Comparison of ENCODE assay signal across 7 mouse cellular contexts in genomic region chr2:91236601-91237510, GRCm38 (mm10). TPM values are rescaled to one million over a fixed set of nuclear protein-coding genes. Genes with fewer than 3 reads are reported as not detected.
DNase-seq lines count a peak whose midpoint lies in the region; ATAC-seq lines count a peak whose summit lies in the region.

Gene Ddb2, minus strand, starts transcription at chr2:91236982.

- H3K4me2 ChIP-seq in intestine, embryonic 16.5 days (ENCODE audit: low read depth, low read length): peak within 1 kb of the TSS; percentile 95
- H3K4me2 ChIP-seq in midbrain, embryonic 11.5 days: peak within 1 kb of the TSS; percentile 58

- DNase-seq in adrenal gland, adult 8-10 months: peak; percentile 89
- peak; percentile 98 for DNase-seq in embryo, embryonic 9.5 days (ENCODE audit: extremely low spot score)
- DNase-seq in gastrocnemius, postnatal 4 days (ENCODE audit: low spot score in 2 of 2): peak; percentile 94 to 96
- peak; percentile 85 to 86 for DNase-seq in left cerebral cortex, postnatal 36 days (ENCODE audit: low spot score in 2 of 2)
- DNase-seq in midbrain, embryonic 11.5 days (ENCODE audit: low spot score, missing footprints): peak; percentile 99
- peak; percentile 95 for DNase-seq in skeletal muscle tissue, adult 2 months (ENCODE audit: low read depth, low spot score)

- H3K4me1 ChIP-seq in intestine, embryonic 16.5 days (ENCODE audit: control insufficient read depth, insufficient read depth, low read length): no peaks in the 10 kb centered on the region
- H3K4me1 ChIP-seq in midbrain, embryonic 11.5 days (ENCODE audit: control insufficient read depth, insufficient read depth, low read length): no peaks in the 10 kb centered on the region

- no peaks in the 10 kb centered on the region for H3K9me3 ChIP-seq in intestine, embryonic 16.5 days (ENCODE audit: control insufficient read depth, low read length)
- no peaks in the 10 kb centered on the region for H3K9me3 ChIP-seq in midbrain, embryonic 11.5 days (ENCODE audit: control insufficient read depth, low read length)

- peak; percentile 99 for ATAC-seq in intestine, embryonic 16.5 days
- ATAC-seq in midbrain, embryonic 11.5 days (ENCODE audit: low FRiP score): peak; percentile 98

- H3K9ac ChIP-seq in intestine, embryonic 16.5 days (ENCODE audit: low read depth, low read length): peak within 1 kb of the TSS; percentile 85
- peak within 1 kb of the TSS; percentile 68 for H3K9ac ChIP-seq in midbrain, embryonic 11.5 days (ENCODE audit: low read length)

- no peaks in the 10 kb centered on the region for H3K36me3 ChIP-seq in intestine, embryonic 16.5 days (ENCODE audit: control insufficient read depth, insufficient read depth, low read length)
- no peaks in the 10 kb centered on the region for H3K36me3 ChIP-seq in midbrain, embryonic 11.5 days (ENCODE audit: control insufficient read depth, insufficient read depth, low read length)

- intact Hi-C loops in left cerebral cortex, postnatal 36 days (cut with DNase I): loop anchor here (2.0 to 5.0 kb wide), 2 partner anchors 35 to 54 kb away; partner anchors contain the start of genes Acp2, Madd and Nr1h3

- H3K4me3 ChIP-seq in intestine, embryonic 16.5 days (ENCODE audit: low read length): peak within 1 kb of the TSS; percentile 71
- H3K4me3 ChIP-seq in midbrain, embryonic 11.5 days (ENCODE audit: low read depth, low read length): peak within 1 kb of the TSS; percentile 44

- under 1% methylated on average over 47 of the region's 48 CpGs for WGBS in intestine, embryonic 16.5 days
- WGBS in midbrain, embryonic 11.5 days: under 1% methylated on average over 48 of the region's 48 CpGs

- peak within 1 kb of the TSS; percentile 97 for H3K27ac ChIP-seq in intestine, embryonic 16.5 days (ENCODE audit: low read length)
- peak within 1 kb of the TSS; percentile 72 for H3K27ac ChIP-seq in midbrain, embryonic 11.5 days (ENCODE audit: low read depth, low read length)

- no peaks in the 10 kb centered on the region for H3K27me3 ChIP-seq in intestine, embryonic 16.5 days (replicated peaks; ENCODE audit: control insufficient read depth, insufficient read depth, low read length)
- no peaks in the 10 kb centered on the region for H3K27me3 ChIP-seq in midbrain, embryonic 11.5 days (ENCODE audit: control insufficient read depth, insufficient read depth, low read length)

RNA-seq across cellular contexts. Expression of gene Ddb2, which starts in this region (rescaled TPM):
- 10 to 100 TPM in 3 of 4 experiments, 1 to 10 TPM in 1; 8.4 to 22.9 (median 17.1) TPM for total RNA-seq in adrenal gland, adult 8-10 months (2022)
- total RNA-seq in gastrocnemius, postnatal 4 days (2021): 1 to 10 TPM; 6.8 to 9.5 TPM
- 14.4 and 15.2 TPM in 2 replicates for polyA plus RNA-seq in intestine, embryonic 16.5 days (2015; fragmentation: Nextera tagmentation; extraction: Ambion mirVana)
- 10 to 100 TPM in 1 of 2 experiments, 1 to 10 TPM in 1; 9.6 to 12.2 TPM for total RNA-seq in left cerebral cortex, postnatal 36 days (2021)
- polyA plus RNA-seq in midbrain, embryonic 11.5 days (2014; fragmentation: Nextera tagmentation; extraction: Ambion mirVana): 7.9 and 8.2 TPM in 2 replicates

Comparison
In these comparisons a context has a peak if more than half of its experiments do, and no peak if none do; other contexts are left out.
1. Peak in every context shown above with its lines: DNase-seq, ATAC-seq, H3K4me3 ChIP-seq and H3K27ac ChIP-seq.